Mouse (Mus musculus): ENCODE results near the gene Crybg2. TPM values are rescaled to one million over a fixed set of nuclear protein-coding genes. Genes with fewer than 3 reads are reported as not detected.
A peak's percentile ranks its signal among the peaks of the same experiment; 100 is the strongest.

The Crybg2 gene
- total and polyA plus RNA-seq, 2 experiments from 2014 or later = 4.5 to 8.4 TPM

- 63% methylated on average over 3 of the region's 3 CpGs for WGBS
- H3K9ac ChIP-seq (replicated peaks; ENCODE audit: low read length, poor library complexity, severe bottlenecking) = no peak within 1 kb of the TSS
- no peaks in the 10 kb centered on the region for H3K36me3 ChIP-seq (ENCODE audit: insufficient read depth, low read length)
- no peaks in the 10 kb centered on the region for H3K27me3 ChIP-seq (ENCODE audit: insufficient read depth, low read length)
- DNase-seq (ENCODE audit: low spot score) = no peak
- H3K4me3 ChIP-seq (ENCODE audit: low read depth, low read length) = no peak within 1 kb of the TSS
- H3K9me3 ChIP-seq (ENCODE audit: low read length) = no peaks in the 10 kb centered on the region
- H3K4me1 ChIP-seq (ENCODE audit: insufficient read depth, low read length) = no peaks in the 10 kb centered on the region
- H3K4me2 ChIP-seq (ENCODE audit: low read depth, low read length, poor library complexity, severe bottlenecking) = no peak within 1 kb of the TSS
- TF ChIP-seq CTCF (IDR thresholded peaks at IDR 0.05) = no peak
- H3K27ac ChIP-seq (ENCODE audit: low read depth, low read length) = no peak within 1 kb of the TSS
- no peak for ATAC-seq (ENCODE audit: low FRiP score)
Observed at GRCm38 (mm10) chr4:134094923-134095547, 34.4 kb downstream of the Crybg2 start, which contains the start of gene Cd52. Gene Cd52 (minus strand): TSS chr4:134095082.

GRCm38 (mm10) chr4:134096120-134096519 lies 35.5 kb downstream of the Crybg2 start:
- H3K27ac ChIP-seq (ENCODE audit: low read depth, low read length) = no peak overlapping the region
- no peak for ATAC-seq (ENCODE audit: low FRiP score)
- no peak overlapping the region for H3K4me2 ChIP-seq (ENCODE audit: low read depth, low read length, poor library complexity, severe bottlenecking)
- no peak overlapping the region for H3K9ac ChIP-seq (replicated peaks; ENCODE audit: low read length, poor library complexity, severe bottlenecking)
- 80% methylated on average over 3 of the region's 3 CpGs for WGBS
- no peak overlapping the region for H3K4me3 ChIP-seq (ENCODE audit: low read depth, low read length)
- H3K4me1 ChIP-seq (ENCODE audit: insufficient read depth, low read length) = no peaks in the 10 kb centered on the region
- no peaks in the 10 kb centered on the region for H3K27me3 ChIP-seq (ENCODE audit: insufficient read depth, low read length)
- no peak for DNase-seq (ENCODE audit: low spot score)
- no peaks in the 10 kb centered on the region for H3K9me3 ChIP-seq (ENCODE audit: low read length)
- no peak for TF ChIP-seq CTCF (IDR thresholded peaks at IDR 0.05)
- no peaks in the 10 kb centered on the region for H3K36me3 ChIP-seq (ENCODE audit: insufficient read depth, low read length)

GRCm38 (mm10) chr4:134097015-134097608 lies 36.5 kb downstream of the Crybg2 start:
- no peaks in the 10 kb centered on the region for H3K4me1 ChIP-seq (ENCODE audit: insufficient read depth, low read length)
- TF ChIP-seq CTCF (IDR thresholded peaks at IDR 0.05) = no peak
- H3K27me3 ChIP-seq (ENCODE audit: insufficient read depth, low read length) = no peaks in the 10 kb centered on the region
- no peak overlapping the region for H3K9ac ChIP-seq (replicated peaks; ENCODE audit: low read length, poor library complexity, severe bottlenecking)
- DNase-seq (ENCODE audit: low spot score) (no peak), ATAC-seq (ENCODE audit: low FRiP score) (no peak)
- no peaks in the 10 kb centered on the region for H3K36me3 ChIP-seq (ENCODE audit: insufficient read depth, low read length)
- H3K9me3 ChIP-seq (ENCODE audit: low read length) = no peaks in the 10 kb centered on the region
- H3K4me2 ChIP-seq (ENCODE audit: low read depth, low read length, poor library complexity, severe bottlenecking) = no peak overlapping the region
- no peak overlapping the region for H3K27ac ChIP-seq (ENCODE audit: low read depth, low read length)
- 78% methylated on average over 5 of the region's 5 CpGs for WGBS
- no peak overlapping the region for H3K4me3 ChIP-seq (ENCODE audit: low read depth, low read length)

GRCm38 (mm10) chr4:134098628-134099027 lies 38.0 kb downstream of the Crybg2 start:
- ATAC-seq (ENCODE audit: low FRiP score) (no peak), DNase-seq (ENCODE audit: low spot score) (no peak)
- H3K27me3 ChIP-seq (ENCODE audit: insufficient read depth, low read length) = no peaks in the 10 kb centered on the region
- H3K27ac ChIP-seq (ENCODE audit: low read depth, low read length) = no peak overlapping the region
- no peaks in the 10 kb centered on the region for H3K4me1 ChIP-seq (ENCODE audit: insufficient read depth, low read length)
- no peak overlapping the region for H3K4me3 ChIP-seq (ENCODE audit: low read depth, low read length)
- no peak overlapping the region for H3K9ac ChIP-seq (replicated peaks; ENCODE audit: low read length, poor library complexity, severe bottlenecking)
- WGBS = 71% methylated on average over 8 of the region's 8 CpGs
- H3K4me2 ChIP-seq (ENCODE audit: low read depth, low read length, poor library complexity, severe bottlenecking) = no peak overlapping the region
- H3K36me3 ChIP-seq (ENCODE audit: insufficient read depth, low read length) = no peaks in the 10 kb centered on the region
- H3K9me3 ChIP-seq (ENCODE audit: low read length) = no peaks in the 10 kb centered on the region
- no peak for TF ChIP-seq CTCF (IDR thresholded peaks at IDR 0.05)

- Histone ChIP-seq H3K4me2 (ENCODE audit: low read depth, low read length, poor library complexity, severe bottlenecking) (no peak overlapping the region), H3K27me3 (ENCODE audit: insufficient read depth, low read length) (no peaks in the 10 kb centered on the region), H3K27ac (ENCODE audit: low read depth, low read length) (no peak overlapping the region), H3K36me3 (ENCODE audit: insufficient read depth, low read length) (no peaks in the 10 kb centered on the region), H3K4me1 (ENCODE audit: insufficient read depth, low read length) (no peaks in the 10 kb centered on the region), H3K4me3 (ENCODE audit: low read depth, low read length) (no peak overlapping the region), H3K9me3 (ENCODE audit: low read length) (no peaks in the 10 kb centered on the region), H3K9ac (replicated peaks; ENCODE audit: low read length, poor library complexity, severe bottlenecking) (no peak overlapping the region)
- DNase-seq (ENCODE audit: low spot score) (no peak), ATAC-seq (ENCODE audit: low FRiP score) (no peak)
- TF ChIP-seq CTCF (IDR thresholded peaks at IDR 0.05) = no peak
- WGBS = 74% methylated on average over 4 of the region's 4 CpGs
Observed at GRCm38 (mm10) chr4:134100245-134100644, 39.6 kb downstream of the Crybg2 start.

GRCm38 (mm10) chr4:134101979-134102741 lies 41.5 kb downstream of the Crybg2 start, which contains the start of gene Ubxn11:
Gene Ubxn11 (plus strand): TSS chr4:134102570.
- TF ChIP-seq CTCF (IDR thresholded peaks at IDR 0.05) = no peak
- Histone ChIP-seq H3K4me2 (ENCODE audit: low read depth, low read length, poor library complexity, severe bottlenecking) (peak within 1 kb of the TSS; percentile 75), H3K9me3 (ENCODE audit: low read length) (no peaks in the 10 kb centered on the region), H3K27ac (ENCODE audit: low read depth, low read length) (no peak within 1 kb of the TSS), H3K4me3 (ENCODE audit: low read depth, low read length) (peak within 1 kb of the TSS; percentile 78), H3K27me3 (ENCODE audit: insufficient read depth, low read length) (no peaks in the 10 kb centered on the region), H3K9ac (replicated peaks; ENCODE audit: low read length, poor library complexity, severe bottlenecking) (peak within 1 kb of the TSS; percentile 59), H3K4me1 (ENCODE audit: insufficient read depth, low read length) (no peaks in the 10 kb centered on the region), H3K36me3 (ENCODE audit: insufficient read depth, low read length) (no peaks in the 10 kb centered on the region)
- WGBS = 18% methylated on average over 34 of the region's 34 CpGs
- ATAC-seq (ENCODE audit: low FRiP score) = peak; percentile 95
- peak; percentile 95 for DNase-seq (ENCODE audit: low spot score)
